Mouse (Mus musculus) lung, embryonic 16.5 days (tissue): ENCODE data around the gene Rbms1. TPM values are rescaled to one million over a fixed set of nuclear protein-coding genes. Genes with fewer than 3 reads are reported as not detected.
A peak's percentile ranks its signal among the peaks of the same experiment; 100 is the strongest.

ENCODE experiments used
- ATAC-seq: fragments of 200-750 bp; cut with Nextera tagmentation; 2 replicates; pipeline ENCODE4 v1.8.0; 2017; ENCODE audit warnings: low read depth, mild to moderate bottlenecking, moderate library complexity
- H3K27ac ChIP-seq: fragments of 300-500 bp; sonication (generic); 2 replicates; pipeline ENCODE4 v1.5.1; 2014; ENCODE audit warnings: mild to moderate bottlenecking, control low read depth, low read length
- H3K27me3 ChIP-seq: fragments of 300-500 bp; sonication (generic); 2 replicates; pipeline ENCODE4 v1.6.1; 2014; ENCODE audit warnings: low read depth, low read length, mixed read lengths; ENCODE audit not compliant: control insufficient read depth, insufficient read depth
- H3K36me3 ChIP-seq: fragments of 300-500 bp; sonication (generic); 2 replicates; pipeline ENCODE4 v1.6.1; 2014; ENCODE audit warnings: low read length; ENCODE audit not compliant: control insufficient read depth, insufficient read depth
- H3K4me1 ChIP-seq: fragments of 300-500 bp; sonication (generic); replicated peaks from 2 replicates; pipeline ENCODE4 v1.6.1; 2014; ENCODE audit warnings: low read length, mixed read lengths; ENCODE audit not compliant: control insufficient read depth, insufficient read depth
- H3K4me2 ChIP-seq: fragments of 300-500 bp; sonication (generic); 2 replicates; pipeline ENCODE4 v1.6.1; 2014; ENCODE audit warnings: low read depth, low read length, control low read depth
- H3K4me3 ChIP-seq: fragments of 300-500 bp; sonication (generic); 2 replicates; pipeline ENCODE4 v1.5.1; 2014; ENCODE audit warnings: mild to moderate bottlenecking, low read length, control low read depth
- H3K9ac ChIP-seq: fragments of 300-500 bp; sonication (generic); 2 replicates; pipeline ENCODE4 v1.6.1; 2014; ENCODE audit warnings: low read length, control low read depth
- H3K9me3 ChIP-seq: fragments of 300-500 bp; sonication (generic); 2 replicates; pipeline ENCODE4 v1.6.1; 2016; ENCODE audit warnings: low read length; ENCODE audit not compliant: control insufficient read depth
- WGBS: fragments of 180-500 bp; shearing (Covaris S2); extraction: QIAGEN DNeasy Blood & Tissue Kit; methylation state at CpG from one replicate; pipeline ENCODE4 v1.1.7; 2014; 5-methylcytosine and 5-hydroxymethylcytosine counted together
- polyA plus RNA-seq: library from polyadenylated mRNA; unstranded; fragments of >200 nt; fragmentation: Nextera tagmentation; extraction: Ambion mirVana; gene quantifications from 2 replicates; pipeline ENCODE4 v1.2.1, GENCODE M21; 2015

The Rbms1 gene
- polyA plus RNA-seq, 1 experiment from 2014 or later: 129 TPM

DNA sequence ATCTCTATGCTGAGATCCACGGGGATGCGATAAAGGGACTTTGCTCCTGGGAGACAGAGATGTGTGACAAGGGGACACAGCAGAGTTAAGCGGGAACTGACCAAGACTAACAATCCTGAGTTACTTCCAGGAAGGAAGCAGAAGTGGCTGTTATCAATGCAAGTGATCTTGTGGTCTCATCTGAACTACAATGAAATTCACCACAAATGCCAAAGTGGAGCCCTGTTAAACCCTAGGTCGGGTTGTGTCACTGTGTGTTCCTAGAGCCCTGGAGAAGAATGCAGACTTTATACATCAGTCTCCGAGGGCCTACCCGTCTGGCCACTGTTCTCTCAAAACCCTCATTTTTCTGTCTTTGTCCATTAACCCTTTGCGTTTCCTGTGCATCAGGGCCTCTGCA, 248.5 kb downstream of the Rbms1 start:
- 47% methylated on average over 7 of the region's 7 CpGs for WGBS
- H3K36me3 ChIP-seq: no peaks in the 10 kb centered on the region
- no peak for ATAC-seq
- H3K27me3 ChIP-seq: no peaks in the 10 kb centered on the region
- no peak overlapping the region for H3K27ac ChIP-seq
- H3K4me3 ChIP-seq: no peak overlapping the region
- no peak overlapping the region for H3K9ac ChIP-seq
- no peaks in the 10 kb centered on the region for H3K9me3 ChIP-seq
- H3K4me1 ChIP-seq: peaks cover 23% of the 10 kb centered on the region
- H3K4me2 ChIP-seq: no peak overlapping the region

DNA sequence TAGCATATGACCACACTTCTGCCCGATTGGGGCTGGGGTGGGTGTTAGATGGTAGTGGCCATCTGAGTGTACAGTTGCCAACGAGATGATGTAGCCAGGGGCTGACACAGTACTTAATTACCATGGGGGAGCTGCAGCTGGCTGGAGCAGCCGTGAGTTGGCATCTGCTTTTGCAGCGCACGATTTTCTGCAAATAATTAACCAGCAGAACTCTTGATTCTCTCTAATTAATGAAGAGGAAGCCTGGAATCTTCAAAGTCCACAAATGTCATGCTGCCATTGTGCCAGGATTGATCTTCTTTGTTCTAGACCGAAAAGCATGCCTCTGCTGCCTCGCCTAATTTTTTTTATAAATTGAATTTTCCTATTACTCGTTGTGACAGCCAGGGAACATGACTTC, 249.1 kb downstream of the Rbms1 start:
- Histone ChIP-seq H3K27me3 (no peaks in the 10 kb centered on the region), H3K27ac (no peak overlapping the region), H3K4me1 (peaks cover 23% of the 10 kb centered on the region), H3K36me3 (no peaks in the 10 kb centered on the region), H3K9me3 (no peaks in the 10 kb centered on the region), H3K4me3 (no peak overlapping the region), H3K9ac (no peak overlapping the region), H3K4me2 (no peak overlapping the region)
- ATAC-seq: no peak
- WGBS: 41% methylated on average over 8 of the region's 8 CpGs

DNA sequence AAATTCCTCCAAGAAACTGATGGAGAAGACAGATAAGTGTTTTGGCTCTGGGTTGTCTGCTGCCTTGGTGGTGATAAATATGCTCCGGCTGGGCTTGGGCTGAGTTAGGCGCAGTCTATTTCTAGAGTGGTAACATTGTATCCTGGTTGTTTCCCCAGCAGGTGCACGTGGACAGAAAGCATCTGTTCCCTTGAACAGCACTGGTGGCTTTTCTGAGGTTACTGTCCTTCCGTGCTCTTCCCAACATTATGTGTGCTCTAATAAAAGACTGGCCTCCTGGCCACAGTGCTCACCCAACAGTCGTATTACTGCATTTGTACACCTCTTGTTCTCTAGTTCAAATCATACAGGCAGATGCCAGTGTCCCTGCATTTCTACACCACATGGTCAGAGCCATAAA, 250.1 kb downstream of the Rbms1 start:
- WGBS: 69% methylated on average over 5 of the region's 5 CpGs
- Histone ChIP-seq H3K36me3 (no peaks in the 10 kb centered on the region), H3K9ac (no peak overlapping the region), H3K27me3 (no peaks in the 10 kb centered on the region), H3K4me2 (no peak overlapping the region), H3K4me1 (peaks cover 22% of the 10 kb centered on the region), H3K4me3 (no peak overlapping the region), H3K9me3 (no peaks in the 10 kb centered on the region), H3K27ac (no peak overlapping the region)
- no peak for ATAC-seq

DNA sequence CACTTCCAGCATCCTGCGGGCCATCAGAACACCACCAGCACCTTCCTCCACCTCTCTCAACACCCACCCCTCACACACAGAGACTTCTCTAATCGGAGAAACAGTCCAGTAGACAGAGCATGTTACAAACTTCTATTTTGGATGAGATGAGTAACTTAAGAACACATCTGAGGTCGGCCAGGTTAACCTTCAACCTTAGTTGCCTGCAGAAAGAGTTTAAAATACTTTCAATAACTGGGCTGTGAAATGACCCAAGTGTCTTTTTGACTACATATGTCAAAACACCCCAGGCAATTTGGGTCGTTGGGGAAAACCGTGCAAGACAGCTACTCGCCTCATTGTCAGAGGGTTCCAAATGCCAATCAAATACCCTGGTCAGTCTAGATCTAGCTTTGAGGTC, 250.5 kb downstream of the Rbms1 start:
- H3K4me1 ChIP-seq: peaks cover 18% of the 10 kb centered on the region
- no peak overlapping the region for H3K9ac ChIP-seq
- H3K4me2 ChIP-seq: no peak overlapping the region
- no peak overlapping the region for H3K27ac ChIP-seq
- no peak for ATAC-seq
- no peak overlapping the region for H3K4me3 ChIP-seq
- no peaks in the 10 kb centered on the region for H3K27me3 ChIP-seq
- no peaks in the 10 kb centered on the region for H3K9me3 ChIP-seq
- WGBS: 57% methylated on average over 6 of the region's 6 CpGs
- no peaks in the 10 kb centered on the region for H3K36me3 ChIP-seq

DNA sequence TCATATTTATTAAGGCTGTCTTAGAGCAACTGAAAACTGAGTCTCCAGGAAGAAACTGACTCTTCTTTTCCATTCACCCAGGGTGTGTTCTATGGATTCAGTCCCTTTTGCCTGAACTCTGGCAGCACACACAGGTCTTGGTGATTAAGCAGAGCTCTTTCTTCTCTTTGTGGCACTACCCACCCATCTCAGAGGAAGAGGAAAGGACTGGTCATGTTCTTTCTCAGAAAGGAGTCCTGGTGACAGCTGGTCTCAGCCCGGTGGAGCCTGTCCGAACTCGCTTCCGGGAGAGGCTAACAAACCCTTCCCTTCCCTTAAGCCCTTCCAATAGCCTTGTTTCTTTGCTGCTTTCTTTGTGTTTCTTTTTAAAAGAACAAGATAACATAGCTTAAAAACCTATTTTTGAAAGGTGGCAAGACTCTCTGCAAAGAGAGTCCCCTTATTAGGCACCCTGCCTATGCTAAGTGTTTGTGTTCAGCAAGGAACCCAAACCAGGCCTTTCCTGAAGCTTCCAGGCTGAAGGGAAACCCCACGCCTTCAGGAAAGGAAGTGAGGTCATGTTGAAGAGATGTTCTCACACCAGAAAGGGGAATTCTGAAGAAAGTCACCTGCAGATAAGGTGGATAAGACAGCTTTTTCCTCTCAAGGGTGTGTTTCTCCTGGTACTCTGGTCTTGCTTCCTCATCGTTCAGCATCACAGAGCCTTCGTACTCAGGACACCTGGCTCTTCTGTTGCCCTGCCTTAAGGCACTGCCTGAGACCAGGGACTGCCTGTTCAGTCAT, 251.7 kb downstream of the Rbms1 start:
- Histone ChIP-seq H3K36me3 (no peaks in the 10 kb centered on the region), H3K9me3 (no peaks in the 10 kb centered on the region), H3K9ac (no peak overlapping the region), H3K27me3 (no peaks in the 10 kb centered on the region), H3K27ac (no peak overlapping the region), H3K4me3 (no peak overlapping the region), H3K4me1 (peaks cover 18% of the 10 kb centered on the region), H3K4me2 (no peak overlapping the region)
- no peak for ATAC-seq
- WGBS: 70% methylated on average over 7 of the region's 7 CpGs

DNA sequence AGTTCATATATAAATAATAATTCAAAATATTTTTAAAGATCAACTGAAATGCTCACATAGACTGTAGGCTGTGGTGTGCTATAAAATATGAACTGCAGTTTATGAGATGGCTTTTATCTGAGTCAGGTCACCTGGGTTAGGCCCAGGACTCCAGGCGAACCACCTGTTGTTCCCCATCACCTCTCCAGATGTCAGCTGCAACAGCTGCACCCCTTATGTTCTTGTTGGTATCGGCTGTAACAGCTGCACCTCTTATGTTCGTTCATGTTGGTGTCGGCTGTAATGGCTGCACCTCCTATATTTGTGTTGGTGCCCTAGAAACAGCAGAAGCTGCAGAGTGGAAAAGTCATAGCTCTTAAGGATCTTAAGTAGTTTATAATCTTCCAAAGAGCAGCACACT, 252.7 kb downstream of the Rbms1 start:
- Histone ChIP-seq H3K27ac (no peak overlapping the region), H3K27me3 (no peaks in the 10 kb centered on the region)
- no peak for ATAC-seq

DNA sequence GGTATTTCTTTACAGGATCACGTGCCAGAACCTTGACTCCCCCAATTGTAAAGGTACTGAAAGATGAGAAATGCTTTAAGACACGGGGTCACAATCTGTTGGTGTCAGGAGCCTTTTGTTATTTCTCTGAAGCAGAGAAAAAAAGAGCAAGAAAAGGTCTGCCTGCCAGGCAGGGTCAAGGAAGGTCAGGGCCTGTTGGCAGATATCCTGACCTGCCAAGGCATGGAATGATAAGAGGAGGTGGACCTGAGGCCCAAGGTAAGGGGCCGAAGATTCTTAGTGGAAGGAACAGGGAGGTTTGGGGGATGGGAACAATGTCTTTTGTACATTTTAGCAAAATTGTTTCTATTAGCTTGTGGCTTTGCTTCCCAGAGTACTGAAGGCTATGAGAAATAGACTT, 254.3 kb downstream of the Rbms1 start:
- H3K4me3 ChIP-seq: no peak overlapping the region
- H3K27me3 ChIP-seq: no peaks in the 10 kb centered on the region
- no peaks in the 10 kb centered on the region for H3K9me3 ChIP-seq
- WGBS: 36% methylated on average over 3 of the region's 3 CpGs
- no peaks in the 10 kb centered on the region for H3K36me3 ChIP-seq
- H3K9ac ChIP-seq: no peak overlapping the region
- H3K4me1 ChIP-seq: peaks cover 7% of the 10 kb centered on the region
- H3K4me2 ChIP-seq: no peak overlapping the region
- ATAC-seq: no peak
- no peak overlapping the region for H3K27ac ChIP-seq

More for the DNA sequence above, 252.7 kb downstream of the Rbms1 start:
- no peaks in the 10 kb centered on the region for H3K9me3 ChIP-seq
- no peaks in the 10 kb centered on the region for H3K36me3 ChIP-seq
- 72% methylated on average over 4 of the region's 4 CpGs for WGBS
- no peak overlapping the region for H3K4me3 ChIP-seq
- H3K9ac ChIP-seq: no peak overlapping the region
- peaks cover 18% of the 10 kb centered on the region for H3K4me1 ChIP-seq
- H3K4me2 ChIP-seq: no peak overlapping the region

DNA sequence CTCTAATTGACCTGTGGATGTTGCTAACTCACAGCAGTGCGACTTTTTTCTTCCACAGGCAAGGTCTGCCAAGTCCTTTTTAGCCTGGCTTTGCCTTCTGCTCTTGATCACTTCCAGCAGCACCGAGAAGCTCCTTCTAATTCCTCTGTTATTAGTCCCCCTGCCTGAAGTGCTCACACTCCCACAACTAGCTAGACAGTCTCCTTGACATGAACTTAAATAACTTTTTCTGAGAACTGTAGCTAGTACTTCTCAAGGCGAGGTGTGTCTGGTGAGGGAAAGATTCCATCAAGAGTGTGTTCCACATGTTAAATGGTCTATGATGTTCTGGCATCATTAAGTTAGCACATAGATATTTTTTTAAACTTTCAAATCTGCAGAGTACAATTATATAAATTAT, 256.1 kb downstream of the Rbms1 start:
- WGBS: 62% methylated on average over 3 of the region's 3 CpGs
- H3K4me2 ChIP-seq: no peak overlapping the region
- H3K9me3 ChIP-seq: no peaks in the 10 kb centered on the region
- H3K4me3 ChIP-seq: no peak overlapping the region
- no peak overlapping the region for H3K9ac ChIP-seq
- H3K36me3 ChIP-seq: no peaks in the 10 kb centered on the region
- H3K27me3 ChIP-seq: no peaks in the 10 kb centered on the region
- peaks cover 11% of the 10 kb centered on the region for H3K4me1 ChIP-seq
- no peak for ATAC-seq
- peak overlapping the region; percentile 60; the same call in 1 of the 2 replicates for H3K27ac ChIP-seq

DNA sequence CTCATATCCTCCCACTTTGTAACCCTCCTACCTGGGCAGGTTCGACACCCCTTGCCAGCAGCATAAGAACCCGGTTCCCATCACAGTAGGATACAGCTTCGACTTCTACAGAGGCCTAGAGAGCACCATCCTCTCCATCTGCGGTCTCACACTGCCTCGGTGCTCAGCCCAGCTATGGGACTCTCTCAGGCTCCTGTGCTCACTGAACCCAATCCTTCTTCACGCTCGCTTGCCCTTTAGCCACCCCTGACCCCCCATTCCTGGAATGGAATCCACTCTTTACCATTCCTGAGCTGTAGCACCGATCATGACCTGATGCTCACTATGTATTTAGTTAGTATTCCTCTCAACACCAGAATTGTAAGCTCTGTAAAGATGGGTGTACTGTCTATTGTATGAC, 257.6 kb downstream of the Rbms1 start:
- H3K27ac ChIP-seq: no peak overlapping the region
- no peaks in the 10 kb centered on the region for H3K36me3 ChIP-seq
- WGBS: 91% methylated on average over 8 of the region's 8 CpGs
- H3K4me2 ChIP-seq: no peak overlapping the region
- H3K9ac ChIP-seq: no peak overlapping the region
- H3K9me3 ChIP-seq: no peaks in the 10 kb centered on the region
- H3K4me3 ChIP-seq: no peak overlapping the region
- H3K4me1 ChIP-seq: peaks cover 9% of the 10 kb centered on the region
- ATAC-seq: no peak
- no peaks in the 10 kb centered on the region for H3K27me3 ChIP-seq
